Mouse (Mus musculus) heart, embryonic 16.5 days (tissue): Measurements from ENCODE around the gene Crtap. TPM values are rescaled to one million over a fixed set of nuclear protein-coding genes. Genes with fewer than 3 reads are reported as not detected.

Experiments
- ATAC-seq: fragments of 200-750 bp; cut with Nextera tagmentation; replicated peaks from 2 replicates; pipeline ENCODE4 v1.8.0; 2017; ENCODE audit warnings: moderate number of reproducible peaks; ENCODE audit not compliant: insufficient read depth, low FRiP score; ENCODE audit errors: extremely low read depth
- H3K27ac ChIP-seq: fragments of 300-500 bp; sonication (generic); 2 replicates; pipeline ENCODE4 v1.5.1; 2014; ENCODE audit warnings: mild to moderate bottlenecking, low read length, control low read depth, moderate library complexity
- H3K27me3 ChIP-seq: fragments of 300-500 bp; sonication (generic); 2 replicates; pipeline ENCODE4 v1.6.1; 2014; ENCODE audit warnings: low read length, mixed read lengths; ENCODE audit not compliant: control insufficient read depth, insufficient read depth
- H3K36me3 ChIP-seq: fragments of 300-500 bp; sonication (generic); 2 replicates; pipeline ENCODE4 v1.6.1; 2014; ENCODE audit not compliant: control insufficient read depth, insufficient read depth
- H3K4me1 ChIP-seq: fragments of 300-500 bp; sonication (generic); 2 replicates; pipeline ENCODE4 v1.6.1; 2014; ENCODE audit warnings: low read length, mixed read lengths; ENCODE audit not compliant: control insufficient read depth, insufficient read depth
- H3K4me2 ChIP-seq: fragments of 300-500 bp; sonication (generic); 2 replicates; pipeline ENCODE4 v1.6.1; 2014; ENCODE audit warnings: low read depth, mild to moderate bottlenecking, control low read depth, low read length
- H3K4me3 ChIP-seq: fragments of 300-500 bp; sonication (generic); 2 replicates; pipeline ENCODE4 v1.5.1; 2014; ENCODE audit warnings: mild to moderate bottlenecking, control low read depth, low read length
- H3K9ac ChIP-seq: fragments of 300-500 bp; sonication (generic); 2 replicates; pipeline ENCODE4 v1.6.1; 2014; ENCODE audit warnings: low read length, control low read depth
- H3K9me3 ChIP-seq: fragments of 300-500 bp; sonication (generic); replicated peaks from 2 replicates; pipeline ENCODE4 v1.6.1; 2016; ENCODE audit warnings: low read length; ENCODE audit not compliant: control insufficient read depth
- WGBS: fragments of 180-500 bp; shearing (Covaris S2); extraction: QIAGEN DNeasy Blood & Tissue Kit; methylation state at CpG from one replicate; pipeline ENCODE4 v1.1.7; 2014; 5-methylcytosine and 5-hydroxymethylcytosine counted together
- polyA plus RNA-seq: library from polyadenylated mRNA; unstranded; fragments of >200 nt; fragmentation: Nextera tagmentation; extraction: Ambion mirVana; gene quantifications from 2 replicates; pipeline ENCODE4 v1.2.1, GENCODE M21; 2015

The Crtap gene
- polyA plus RNA-seq, 1 experiment from 2014 or later, result 138 TPM

GRCm38 (mm10) chr9:114388288-114388687 is 2.2 kb downstream of the Crtap start:
- ATAC-seq, result no peak
- Histone ChIP-seq H3K4me2 (peak overlapping the region; percentile 50), H3K9ac (peak overlapping the region; percentile 57), H3K4me3 (no peak overlapping the region), H3K27me3 (no peaks in the 10 kb centered on the region), H3K4me1 (peaks cover 29% of the 10 kb centered on the region), H3K9me3 (no peaks in the 10 kb centered on the region), H3K36me3 (peaks cover 17% of the 10 kb centered on the region), H3K27ac (peak overlapping the region; percentile 97)
- WGBS, result 61% methylated on average over 8 of the region's 8 CpGs

GRCm38 (mm10) chr9:114387086-114387485 is 3.4 kb downstream of the Crtap start:
- Histone ChIP-seq H3K27ac (no peak overlapping the region), H3K27me3 (no peaks in the 10 kb centered on the region), H3K4me1 (peaks cover 29% of the 10 kb centered on the region), H3K9me3 (no peaks in the 10 kb centered on the region), H3K36me3 (peaks cover 25% of the 10 kb centered on the region), H3K9ac (no peak overlapping the region), H3K4me3 (no peak overlapping the region), H3K4me2 (no peak overlapping the region)
- WGBS, result 50% methylated on average over 6 of the region's 6 CpGs
- ATAC-seq, result no peak

- Histone ChIP-seq H3K27ac (no peak overlapping the region), H3K36me3 (peaks cover 25% of the 10 kb centered on the region), H3K27me3 (no peaks in the 10 kb centered on the region), H3K4me2 (no peak overlapping the region), H3K4me3 (no peak overlapping the region), H3K4me1 (peaks cover 24% of the 10 kb centered on the region), H3K9ac (no peak overlapping the region), H3K9me3 (no peaks in the 10 kb centered on the region)
- no peak for ATAC-seq
- 96% methylated on average over 10 of the region's 10 CpGs for WGBS
Measured at GRCm38 (mm10) chr9:114385160-114385559, 5.3 kb downstream of the Crtap start.

GRCm38 (mm10) chr9:114384691-114385090 is 5.8 kb downstream of the Crtap start:
- Histone ChIP-seq H3K27me3 (no peaks in the 10 kb centered on the region), H3K36me3 (peaks cover 25% of the 10 kb centered on the region), H3K4me1 (peaks cover 24% of the 10 kb centered on the region), H3K4me2 (no peak overlapping the region), H3K27ac (no peak overlapping the region), H3K9ac (no peak overlapping the region), H3K9me3 (no peaks in the 10 kb centered on the region), H3K4me3 (no peak overlapping the region)
- no peak for ATAC-seq
- 91% methylated on average over 24 of the region's 24 CpGs for WGBS

- Histone ChIP-seq H3K27me3 (no peaks in the 10 kb centered on the region), H3K36me3 (peaks cover 25% of the 10 kb centered on the region), H3K4me1 (peaks cover 13% of the 10 kb centered on the region), H3K27ac (no peak overlapping the region), H3K9me3 (no peaks in the 10 kb centered on the region), H3K4me2 (no peak overlapping the region), H3K4me3 (no peak overlapping the region), H3K9ac (no peak overlapping the region)
- no peak for ATAC-seq
- 88% methylated on average over 17 of the region's 17 CpGs for WGBS
Measured at GRCm38 (mm10) chr9:114382936-114383710, 7.4 kb downstream of the Crtap start.

GRCm38 (mm10) chr9:114380881-114381733 is 9.4 kb downstream of the Crtap start:
- Histone ChIP-seq H3K36me3 (peaks cover 29% of the 10 kb centered on the region), H3K9me3 (no peaks in the 10 kb centered on the region), H3K27ac (no peak overlapping the region), H3K4me3 (no peak overlapping the region), H3K9ac (no peak overlapping the region), H3K27me3 (no peaks in the 10 kb centered on the region), H3K4me2 (no peak overlapping the region), H3K4me1 (peaks cover 9% of the 10 kb centered on the region)
- ATAC-seq, result no peak
- 63% methylated on average over 17 of the region's 17 CpGs for WGBS

- Histone ChIP-seq H3K9ac (no peak overlapping the region), H3K27me3 (no peaks in the 10 kb centered on the region), H3K4me2 (no peak overlapping the region), H3K4me1 (peaks cover 9% of the 10 kb centered on the region), H3K27ac (no peak overlapping the region), H3K9me3 (no peaks in the 10 kb centered on the region), H3K36me3 (peaks cover 27% of the 10 kb centered on the region), H3K4me3 (no peak overlapping the region)
- ATAC-seq, result no peak
- WGBS, result 86% methylated on average over 12 of the region's 12 CpGs
Measured at GRCm38 (mm10) chr9:114379871-114380270, 10.6 kb downstream of the Crtap start.

- Histone ChIP-seq H3K27ac (no peak overlapping the region; the same call in 1 of the 2 replicates), H3K9me3 (no peaks in the 10 kb centered on the region), H3K4me2 (no peak overlapping the region), H3K4me1 (peaks cover 9% of the 10 kb centered on the region), H3K36me3 (peaks cover 6% of the 10 kb centered on the region; the same call in 1 of the 2 replicates), H3K9ac (no peak overlapping the region), H3K27me3 (no peaks in the 10 kb centered on the region), H3K4me3 (no peak overlapping the region)
- ATAC-seq, result peak; percentile 70
- WGBS, result 64% methylated on average over 10 of the region's 10 CpGs
Measured at GRCm38 (mm10) chr9:114377168-114377567, 13.3 kb downstream of the Crtap start.
